Mouse (Mus musculus) cerebellum, postnatal 36 days (tissue): ENCODE measurements around the gene Plcb1.

Experiments used
- DNase-seq, 2 experiments: peaks; one replicate each; pipeline ENCODE4 v3.0.0; 2021 to 2022; ENCODE audit warnings: mixed read lengths in 2 of 2

Plcb1 gene

DNA sequence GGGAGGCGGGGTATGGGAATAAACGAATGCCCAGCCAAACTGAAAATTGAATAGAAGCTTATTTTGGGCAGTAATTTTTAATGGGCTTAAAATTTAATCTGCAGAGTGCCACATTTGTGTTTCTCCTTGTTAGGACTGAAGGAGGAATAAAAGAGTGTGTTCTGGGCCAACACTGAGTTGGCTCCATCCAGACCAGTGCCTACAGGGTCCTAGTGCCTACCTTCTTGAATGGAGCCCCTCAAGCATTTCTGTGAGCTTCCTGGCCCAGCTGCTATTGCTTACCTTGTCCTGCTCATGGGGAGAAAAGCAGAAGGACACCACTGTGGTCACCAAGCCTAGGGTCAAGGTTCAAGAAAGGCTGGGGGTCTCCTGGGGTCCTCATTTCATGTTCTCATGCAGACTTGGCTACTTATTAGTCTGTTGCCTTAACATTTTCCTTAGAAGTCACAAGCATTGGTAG, 128.3 kb downstream of the Plcb1 start:
- no peak for DNase-seq

GRCm38 (mm10) chr2:134915035-134915434, 129.2 kb downstream of the Plcb1 start:
- no peak for DNase-seq

GRCm38 (mm10) chr2:134920611-134921280, 134.9 kb downstream of the Plcb1 start:
- peak; percentile 89 to 93 for DNase-seq

GRCm38 (mm10) chr2:134922636-134923375, 136.9 kb downstream of the Plcb1 start:
- no peak for DNase-seq

DNA sequence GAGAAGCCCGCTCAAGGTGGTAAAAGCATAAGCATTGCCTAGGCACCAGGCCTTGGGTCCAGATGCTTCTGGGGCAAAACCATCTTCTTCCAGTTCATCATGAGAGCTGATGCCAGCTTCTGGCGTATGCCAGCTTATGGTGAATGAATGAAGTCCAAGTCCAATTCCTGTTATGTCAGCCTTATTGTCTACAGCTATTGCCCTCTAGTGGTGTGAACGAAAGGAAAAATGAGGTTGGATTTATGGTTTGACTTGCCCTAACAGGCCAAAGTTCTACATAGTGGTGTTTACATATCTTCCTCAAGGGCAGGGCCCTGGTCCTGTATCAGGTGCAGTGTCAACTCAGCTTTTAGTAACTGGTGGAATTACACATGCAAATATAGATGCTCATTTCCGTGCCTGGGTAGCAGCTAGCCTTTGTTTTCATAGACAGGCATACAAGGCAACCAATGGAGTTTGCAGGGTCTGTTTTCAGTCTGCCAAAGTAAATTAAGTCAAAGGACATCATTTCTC, 138.3 kb downstream of the Plcb1 start:
- no peak for DNase-seq

DNA sequence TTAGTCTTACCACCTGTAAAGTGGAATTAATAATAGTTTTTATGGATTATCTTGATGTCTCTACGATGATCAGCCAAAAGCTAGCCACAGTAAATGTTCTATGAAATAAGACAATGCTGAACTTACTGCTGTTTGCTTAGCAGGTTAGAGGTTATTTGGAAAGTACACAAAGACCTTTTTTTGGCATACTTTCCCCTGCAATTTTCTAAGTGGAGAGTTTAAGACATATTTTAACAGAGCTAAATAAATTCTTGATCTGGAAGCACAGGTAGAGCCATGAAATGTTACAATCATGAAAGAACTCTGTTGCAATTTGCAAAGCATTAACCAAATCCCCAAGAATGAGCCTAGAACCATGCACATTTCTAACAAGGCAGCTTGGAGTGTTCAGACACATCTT, 140.4 kb downstream of the Plcb1 start:
- no peak for DNase-seq

DNA sequence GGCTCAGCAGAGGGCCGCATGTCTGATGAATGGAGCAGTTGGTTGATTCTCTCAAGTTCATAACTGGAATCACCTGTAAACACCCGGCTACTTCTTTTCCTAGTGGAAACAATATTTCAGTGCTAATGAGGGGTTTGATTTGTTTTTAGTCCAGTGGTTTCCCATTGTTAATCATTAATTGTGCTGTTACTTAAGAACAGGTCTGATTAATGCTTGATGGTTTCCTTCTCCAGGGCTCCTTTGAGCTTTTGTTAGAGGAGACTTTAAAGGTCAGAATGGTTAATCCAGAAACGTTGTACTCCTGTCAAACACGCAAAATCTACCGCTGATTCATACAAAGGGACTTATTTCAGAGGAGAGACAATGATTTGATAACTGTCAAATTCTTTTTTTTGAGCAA, 141.2 kb downstream of the Plcb1 start:
- no peak for DNase-seq

DNA sequence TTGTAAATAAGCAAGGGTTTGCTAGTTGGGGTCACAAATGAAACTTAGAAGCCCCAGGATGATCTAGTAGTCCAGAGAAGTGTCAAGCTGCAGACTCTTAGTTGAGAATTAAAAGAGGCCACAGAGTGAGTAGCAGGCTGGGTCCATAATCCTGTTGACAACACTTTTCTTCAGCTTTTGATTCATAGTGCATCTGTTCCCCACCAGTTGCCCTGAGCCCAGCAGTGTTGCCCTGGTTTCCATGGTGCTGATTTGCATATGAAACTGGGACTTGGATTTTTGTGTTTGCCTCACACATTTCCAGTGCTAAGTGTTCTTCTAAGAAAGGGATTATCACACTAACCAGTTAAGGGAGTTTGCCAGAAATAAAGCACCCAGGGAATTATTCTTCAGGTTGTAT, 143.6 kb downstream of the Plcb1 start:
- no peak for DNase-seq

DNA sequence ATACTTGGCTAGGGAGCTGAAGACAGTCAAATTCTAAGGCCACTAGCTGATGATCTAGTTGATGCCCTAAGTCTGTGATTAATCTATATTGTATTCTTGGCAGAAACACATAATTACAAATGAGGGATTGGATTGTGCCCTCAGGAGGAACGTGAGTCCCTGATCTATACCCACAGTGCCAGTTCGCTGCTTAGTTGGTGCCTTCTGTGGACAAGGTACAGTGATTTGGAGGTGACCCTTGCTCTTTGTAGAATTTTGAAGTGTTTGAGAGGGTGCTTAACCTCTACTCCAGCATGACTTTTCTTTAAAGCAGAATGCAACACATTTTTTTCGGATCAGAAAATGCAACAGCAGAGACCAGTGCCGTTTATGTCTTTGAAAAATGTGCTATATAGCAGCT, 145.1 kb downstream of the Plcb1 start:
- DNase-seq = no peak

DNA sequence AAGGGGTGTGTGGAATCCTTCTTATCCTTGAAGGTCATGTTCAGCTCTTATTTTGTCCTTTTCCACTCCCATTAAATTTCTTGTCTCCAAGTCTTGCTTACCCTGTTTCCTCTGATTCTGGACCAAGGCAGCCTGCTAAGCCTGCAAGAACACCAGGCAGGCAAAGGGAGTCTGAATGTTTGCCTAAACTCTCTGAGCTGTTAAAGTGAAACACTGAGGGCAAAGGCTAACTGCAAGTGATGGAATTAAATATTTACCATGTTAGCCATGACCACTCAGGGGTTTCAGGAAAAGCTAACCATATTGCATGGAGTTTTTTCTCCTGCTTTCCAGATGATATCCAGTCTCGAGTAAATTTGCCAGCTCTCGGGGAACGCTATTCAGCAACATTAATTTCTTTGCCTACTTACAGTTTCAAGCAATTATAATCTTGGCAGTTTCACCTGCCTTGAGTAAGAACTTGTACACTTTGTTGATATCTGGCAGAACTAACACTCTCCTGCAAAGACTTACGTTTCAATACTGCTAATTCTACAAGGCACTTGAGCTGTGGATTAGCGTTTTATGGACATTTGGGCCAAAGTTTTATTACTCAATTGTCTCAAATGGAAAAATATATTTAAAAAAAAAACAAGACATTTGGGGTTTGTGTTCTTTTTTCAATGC, 146.0 kb downstream of the Plcb1 start:
- DNase-seq = no peak

DNA sequence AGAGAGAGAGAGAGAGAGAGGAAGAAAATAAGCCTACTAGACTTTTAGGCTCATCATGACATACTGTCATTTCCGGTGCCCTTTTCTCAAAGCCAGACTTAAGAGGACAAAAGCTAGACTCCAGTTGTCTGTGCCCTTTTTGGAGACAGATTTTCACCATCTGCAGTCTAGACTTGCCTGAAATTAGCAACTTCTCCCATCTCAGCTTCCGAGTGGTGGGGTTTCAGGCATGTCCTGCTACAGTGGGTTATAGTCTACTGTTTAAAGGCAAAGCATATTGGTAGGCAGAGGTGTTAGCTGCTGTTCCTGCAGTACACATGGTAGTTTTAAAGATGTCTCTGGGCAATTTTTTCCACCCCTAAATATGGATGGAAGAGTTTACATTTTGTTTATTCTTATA, 149.6 kb downstream of the Plcb1 start:
- DNase-seq = no peak

- DNase-seq = no peak
Observed at GRCm38 (mm10) chr2:134935970-134936649, 150.2 kb downstream of the Plcb1 start.

DNA sequence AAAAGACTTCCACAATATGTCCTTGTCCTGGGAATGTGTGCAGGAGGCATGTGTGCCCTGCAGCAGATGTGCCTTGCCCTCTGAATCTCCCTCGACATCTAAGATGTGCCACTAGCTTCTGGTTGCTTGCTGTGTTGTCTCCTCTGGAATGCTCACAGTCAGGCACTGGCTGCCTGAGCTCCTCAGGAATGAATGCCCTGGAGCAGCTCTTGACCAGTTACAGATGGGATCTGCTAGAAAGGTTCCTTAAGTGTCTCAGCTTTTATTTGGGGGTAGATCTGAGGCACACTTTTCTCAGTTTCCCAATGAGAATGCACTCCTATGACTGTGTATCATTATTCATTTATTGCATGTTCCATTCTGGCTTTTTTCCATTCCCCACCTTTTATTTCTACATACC, 151.8 kb downstream of the Plcb1 start:
- no peak for DNase-seq

- DNase-seq = no peak
Observed at GRCm38 (mm10) chr2:134942039-134942438, 156.2 kb downstream of the Plcb1 start.

GRCm38 (mm10) chr2:134942919-134943318, 157.1 kb downstream of the Plcb1 start:
- no peak for DNase-seq

- no peak for DNase-seq
Observed at GRCm38 (mm10) chr2:134946331-134946730, 160.5 kb downstream of the Plcb1 start.

GRCm38 (mm10) chr2:134946911-134947310, 161.0 kb downstream of the Plcb1 start:
- DNase-seq = no peak

- no peak for DNase-seq
Observed at GRCm38 (mm10) chr2:134952088-134952487, 166.2 kb downstream of the Plcb1 start.

GRCm38 (mm10) chr2:134956436-134956835, 170.6 kb downstream of the Plcb1 start:
- no peak for DNase-seq

DNA sequence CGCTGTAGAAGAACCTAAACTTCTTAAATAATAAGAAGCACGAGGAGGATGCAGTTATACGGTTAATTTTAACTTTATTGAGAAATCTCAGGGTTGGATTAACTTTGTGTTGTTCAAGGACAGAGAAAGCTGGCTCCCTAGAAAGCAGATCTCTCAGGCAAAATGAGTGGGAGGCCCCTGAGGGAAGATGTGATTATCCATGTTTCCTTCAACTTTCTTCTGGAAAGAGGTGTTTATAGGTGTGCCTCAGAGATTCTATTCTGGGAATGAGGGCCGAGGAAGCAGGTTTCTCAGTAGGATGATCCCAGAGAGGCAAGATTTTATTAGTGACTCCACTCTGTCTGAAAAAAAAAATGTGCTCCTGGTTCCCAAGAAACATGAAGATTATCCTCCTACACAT, 180.3 kb downstream of the Plcb1 start:
- DNase-seq = no peak

GRCm38 (mm10) chr2:134968380-134968779, 182.5 kb downstream of the Plcb1 start:
- no peak for DNase-seq

GRCm38 (mm10) chr2:134972376-134972775, 186.5 kb downstream of the Plcb1 start:
- no peak for DNase-seq

DNA sequence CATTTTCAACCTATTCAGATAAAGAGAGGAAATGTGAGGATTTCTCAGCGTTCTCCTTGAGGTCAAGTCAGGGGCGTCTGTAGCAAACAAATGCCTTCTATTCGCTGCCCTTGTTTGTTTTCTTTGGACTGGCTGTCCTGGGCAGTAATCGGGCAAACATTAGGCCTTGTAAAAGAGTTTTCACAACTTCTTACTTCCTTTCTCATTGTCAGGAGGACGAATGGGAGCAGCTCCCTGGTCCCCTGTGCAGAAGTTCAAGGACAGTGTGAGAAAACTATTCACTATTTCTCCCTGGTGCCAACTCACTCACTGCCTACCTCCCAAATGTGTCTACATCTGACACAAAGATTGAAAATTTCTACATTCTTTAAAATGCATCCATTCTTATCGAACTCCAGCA, 188.8 kb downstream of the Plcb1 start:
- no peak for DNase-seq
